7 mouse cellular contexts compared by ENCODE assay signal in genomic region chr10:127642772-127643552, GRCm38 (mm10). TPM values are rescaled to one million over a fixed set of nuclear protein-coding genes. Genes with fewer than 3 reads are reported as not detected.
DNase-seq lines count a peak whose midpoint lies in the region; ATAC-seq and TF ChIP-seq lines count a peak whose summit lies in the region.

Gene Stat6 (plus strand): TSS chr10:127642986.

- H3K4me2 ChIP-seq in forebrain, embryonic 13.5 days = peak within 1 kb of the TSS; percentile 55

- peaks cover 21% of the 10 kb centered on the region for H3K4me1 ChIP-seq in forebrain, embryonic 13.5 days
- peaks cover 10% of the 10 kb centered on the region for H3K4me1 ChIP-seq in small intestine, adult 2 months (ENCODE audit: control insufficient read depth, insufficient read depth, insufficient read length, low read length)

- intact Hi-C loops in heart, postnatal 36 days (cut with DNase I) = loop anchor here (1.0 to 5.0 kb wide), 3 partner anchors 23 to 109 kb away; partner anchors contain the start of genes Gpr182, Nemp1 and Zbtb39

- peak; percentile 74 for DNase-seq in Muller cell, postnatal 12 days (ENCODE audit: inconsistent ontology term)
- peak; percentile 51 for DNase-seq in brain, embryonic 14.5 days (ENCODE audit: low read depth)
- peak; percentile 79 to 85 for DNase-seq in heart, postnatal 36 days
- no peak for DNase-seq in layer of hippocampus, adult 8-10 months (ENCODE audit: low spot score in 2 of 2)

- H3K27me3 ChIP-seq in forebrain, embryonic 13.5 days = peaks cover 38% of the 10 kb centered on the region
- H3K27me3 ChIP-seq in small intestine, adult 2 months (ENCODE audit: control insufficient read depth, insufficient read depth, low read length) = no peaks in the 10 kb centered on the region

- peak within 1 kb of the TSS; percentile 50 for H3K9ac ChIP-seq in forebrain, embryonic 13.5 days

- H3K9me3 ChIP-seq in forebrain, embryonic 13.5 days (replicated peaks) = no peaks in the 10 kb centered on the region

- H3K27ac ChIP-seq in forebrain, embryonic 13.5 days = no peak within 1 kb of the TSS
- H3K27ac ChIP-seq in macrophage = peak within 1 kb of the TSS; percentile 100
- H3K27ac ChIP-seq in small intestine, adult 2 months (ENCODE audit: insufficient read depth, low read depth, low read length) = peak within 1 kb of the TSS; percentile 99

- TF ChIP-seq CTCF in brain, embryonic 14.5 days (IDR thresholded peaks at IDR 0.05; ENCODE audit: borderline replicate concordance, extremely low read depth, insufficient read depth, insufficient read length) = no peak
- no peak for TF ChIP-seq CTCF in small intestine, adult 2 months (IDR thresholded peaks at IDR 0.05; ENCODE audit: extremely low read depth, insufficient read length, insufficient replicate concordance, low read depth, low read length)

- peak within 1 kb of the TSS; percentile 29 for H3K4me3 ChIP-seq in forebrain, embryonic 13.5 days
- peak within 1 kb of the TSS; percentile 98 for H3K4me3 ChIP-seq in macrophage (ENCODE audit: inconsistent target)
- peak within 1 kb of the TSS; percentile 90 for H3K4me3 ChIP-seq in small intestine, adult 2 months (ENCODE audit: low read depth, low read length)

- no peak for TF ChIP-seq POLR2A in brain, embryonic 14.5 days (IDR thresholded peaks at IDR 0.05; ENCODE audit: borderline replicate concordance, extremely low read depth, insufficient read depth, insufficient read length, poor library complexity, severe bottlenecking)
- TF ChIP-seq POLR2A in small intestine, adult 2 months (IDR thresholded peaks at IDR 0.05; ENCODE audit: low read depth, low read length) = peak; percentile 70

- WGBS in forebrain, embryonic 13.5 days = 6% methylated on average over 36 of the region's 37 CpGs
- 1% methylated on average over 25 of the region's 37 CpGs for WGBS in macrophage (ENCODE audit: missing documents)
- under 1% methylated on average over 37 of the region's 37 CpGs for WGBS in small intestine, adult 2 months

- peaks cover 51% of the 10 kb centered on the region for H3K79me2 ChIP-seq in macrophage (ENCODE audit: inconsistent target)

- ATAC-seq in forebrain, embryonic 13.5 days = peak; percentile 30

- H3K36me3 ChIP-seq in forebrain, embryonic 13.5 days (ENCODE audit: poor library complexity, severe bottlenecking) = no peaks in the 10 kb centered on the region
- peaks cover 22% of the 10 kb centered on the region for H3K36me3 ChIP-seq in macrophage (ENCODE audit: inconsistent target)
- peaks cover 14% of the 10 kb centered on the region for H3K36me3 ChIP-seq in small intestine, adult 2 months (ENCODE audit: control insufficient read depth, insufficient read depth, low read length)

RNA-seq across cellular contexts. Expression of gene Stat6, which starts in this region (rescaled TPM):
- polyA plus RNA-seq in brain, embryonic 14.5 days (2012; rRNA removed) = 5.7 and 7.4 TPM in 2 replicates
- 2.6 and 2.7 TPM in 2 replicates for polyA plus RNA-seq in forebrain, embryonic 13.5 days (2015; fragmentation: Nextera tagmentation; extraction: Ambion mirVana)
- 10 to 100 TPM; 42.3 to 46.0 TPM for total RNA-seq in heart, postnatal 36 days (2021)
- 10 to 100 TPM in 3 of 4 experiments, 1 to 10 TPM in 1; 10.0 to 13.6 (median 11.3) TPM for total RNA-seq in layer of hippocampus, adult 8-10 months (2022)
- total RNA-seq in macrophage (2018; cell fraction: chromatin; rRNA removed) = 100 to 1,000 TPM; 187 to 439 (median 329) TPM
- total RNA-seq in macrophage (2018; cell fraction: cytosol; rRNA removed) = 100 to 1,000 TPM; 105 to 151 (median 131) TPM
- 100 to 1,000 TPM; 141 to 357 (median 222) TPM for total RNA-seq in macrophage (2018; cell fraction: nucleus; rRNA removed)
- polyA plus RNA-seq in macrophage (2018) = 122 to 141 TPM (median 128 TPM) in 3 replicates
- 45.7 and 101 TPM in 2 replicates for polyA plus RNA-seq in small intestine, adult 2 months (2012; rRNA removed)

Comparison
In these comparisons a context has a peak if more than half of its experiments do, and no peak if none do; other contexts are left out.
1. DNase-seq: peak in Muller cell, postnatal 12 days (single experiment), brain, embryonic 14.5 days (single experiment) and heart, postnatal 36 days (2 of 2); none in layer of hippocampus, adult 8-10 months (0 of 2).
2. H3K4me3 ChIP-seq: peak in every context shown above with its lines; median percentile 98 in macrophage; 90 in small intestine, adult 2 months; 29 in forebrain, embryonic 13.5 days.